Mouse (Mus musculus) midbrain, embryonic 12.5 days (tissue): ENCODE measurements around the gene Shf. TPM values are rescaled to one million over a fixed set of nuclear protein-coding genes. Genes with fewer than 3 reads are reported as not detected.

Source experiments
- ATAC-seq: fragments of 200-750 bp; cut with Nextera tagmentation; 2 replicates; pipeline ENCODE4 v1.8.0; 2017; ENCODE audit warnings: low read depth, moderate TSS enrichment, moderate library complexity; ENCODE audit not compliant: low FRiP score
- H3K27ac ChIP-seq: fragments of 300-500 bp; sonication (generic); replicated peaks from 2 replicates; pipeline ENCODE4 v1.5.1; 2016; ENCODE audit warnings: mild to moderate bottlenecking
- H3K27me3 ChIP-seq: fragments of 300-500 bp; sonication (generic); 2 replicates; pipeline ENCODE4 v1.6.1; 2016; ENCODE audit warnings: mild to moderate bottlenecking
- H3K36me3 ChIP-seq: fragments of 300-500 bp; sonication (generic); 2 replicates; pipeline ENCODE4 v1.6.1; 2016
- H3K4me1 ChIP-seq: fragments of 300-500 bp; sonication (generic); 2 replicates; pipeline ENCODE4 v1.6.1; 2016
- H3K4me2 ChIP-seq: fragments of 300-500 bp; sonication (generic); replicated peaks from 2 replicates; pipeline ENCODE4 v1.6.1; 2016; ENCODE audit warnings: mild to moderate bottlenecking, moderate library complexity
- H3K4me3 ChIP-seq: fragments of 300-500 bp; sonication (generic); 2 replicates; pipeline ENCODE4 v1.5.1; 2016; ENCODE audit warnings: mild to moderate bottlenecking
- H3K9ac ChIP-seq: fragments of 300-500 bp; sonication (generic); replicated peaks from 2 replicates; pipeline ENCODE4 v1.6.1; 2016; ENCODE audit warnings: mild to moderate bottlenecking, moderate library complexity
- H3K9me3 ChIP-seq: fragments of 300-500 bp; sonication (generic); 2 replicates; pipeline ENCODE4 v1.6.1; 2016; ENCODE audit warnings: mild to moderate bottlenecking
- WGBS: fragments of 180-500 bp; shearing (Covaris S2); methylation state at CpG from one replicate; pipeline ENCODE4 v1.1.7; 2016; 5-methylcytosine and 5-hydroxymethylcytosine counted together
- polyA plus RNA-seq: library from polyadenylated mRNA; unstranded; fragments of >200 nt; fragmentation: Nextera tagmentation; extraction: Ambion mirVana; gene quantifications from 2 replicates; pipeline ENCODE4 v1.2.1, GENCODE M21; 2016

Shf gene
- polyA plus RNA-seq, 1 experiment from 2014 or later, result 9.2 TPM

DNA sequence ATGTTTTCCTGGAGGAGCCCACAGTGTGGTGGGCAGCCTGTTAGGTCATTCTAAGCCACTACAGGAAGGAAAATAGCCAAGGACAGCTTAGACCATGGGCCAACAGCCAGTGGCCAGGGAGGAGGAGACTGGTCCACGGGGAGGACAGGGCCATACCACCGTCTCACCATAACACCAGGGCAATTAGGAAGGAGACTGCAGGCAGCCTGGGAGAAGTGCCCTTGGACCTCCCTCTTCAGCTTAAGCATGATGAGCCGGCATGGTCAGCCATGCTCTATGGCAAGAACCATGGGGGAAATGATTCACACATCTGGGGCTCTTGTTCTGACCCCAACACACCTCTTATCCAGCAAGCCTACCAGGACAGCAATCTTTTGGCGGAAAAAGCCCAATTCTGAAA, 1.8 kb downstream of the Shf start:
- Histone ChIP-seq H3K4me2 (peak overlapping the region; percentile 86), H3K27me3 (peaks cover 19% of the 10 kb centered on the region), H3K27ac (peak overlapping the region; percentile 61; the same call in 1 of the 2 replicates), H3K9ac (peak overlapping the region; percentile 96), H3K36me3 (peaks cover 19% of the 10 kb centered on the region; the same call in 1 of the 2 replicates), H3K4me1 (peaks cover 40% of the 10 kb centered on the region), H3K9me3 (no peaks in the 10 kb centered on the region), H3K4me3 (peak overlapping the region; percentile 94)
- WGBS, result 35% methylated on average over 4 of the region's 4 CpGs
- ATAC-seq, result no peak

DNA sequence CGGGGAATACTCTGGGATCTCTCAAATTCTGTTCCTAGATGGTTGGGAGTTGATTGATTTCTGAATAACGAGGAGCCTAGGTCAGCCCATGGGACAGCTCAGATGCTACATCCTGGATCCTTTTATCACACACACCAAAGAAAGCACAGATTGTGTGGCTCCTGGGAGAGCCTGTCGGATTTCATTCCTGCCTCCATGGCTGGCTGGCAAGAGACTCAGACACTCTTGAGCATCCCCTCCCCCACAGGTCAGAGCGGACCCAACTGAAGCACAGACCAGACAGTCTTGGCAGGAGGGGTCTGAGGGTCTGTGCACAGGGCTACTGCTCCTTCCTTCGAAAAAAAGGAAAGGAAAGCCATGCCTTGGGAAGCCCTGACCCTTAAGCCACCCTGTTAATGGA, 2.3 kb downstream of the Shf start:
- Histone ChIP-seq H3K36me3 (peaks cover 19% of the 10 kb centered on the region; the same call in 1 of the 2 replicates), H3K4me2 (peak overlapping the region; percentile 86), H3K9ac (peak overlapping the region; percentile 44), H3K4me3 (peak overlapping the region; percentile 94), H3K9me3 (no peaks in the 10 kb centered on the region), H3K27me3 (peaks cover 14% of the 10 kb centered on the region), H3K4me1 (peaks cover 40% of the 10 kb centered on the region), H3K27ac (peak overlapping the region; percentile 61)
- no peak for ATAC-seq
- WGBS, result 26% methylated on average over 5 of the region's 5 CpGs

DNA sequence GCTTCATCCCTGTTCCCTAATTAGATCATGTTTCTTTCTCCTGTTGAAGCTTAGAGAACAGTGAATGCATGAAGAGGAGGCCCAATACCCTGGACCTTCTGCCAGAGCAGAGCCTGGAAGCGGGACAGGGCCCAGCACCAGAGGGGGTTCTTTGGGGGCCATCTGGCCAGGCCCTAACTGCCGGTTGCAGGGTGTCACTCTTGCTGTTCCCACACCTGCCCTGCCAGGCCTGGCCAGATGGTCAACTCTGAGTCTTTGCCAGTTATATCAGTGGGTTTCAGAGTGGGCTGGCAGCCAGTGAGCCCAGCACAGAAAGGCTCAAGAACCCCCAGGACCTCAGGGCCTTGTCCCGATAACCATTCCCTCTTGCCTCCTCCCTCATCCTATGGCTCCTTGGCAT, 2.9 kb downstream of the Shf start:
- Histone ChIP-seq H3K36me3 (peaks cover 19% of the 10 kb centered on the region; the same call in 1 of the 2 replicates), H3K9me3 (no peaks in the 10 kb centered on the region), H3K4me2 (peak overlapping the region; percentile 86), H3K4me3 (peak overlapping the region; percentile 94; the same call in 1 of the 2 replicates), H3K27me3 (peaks cover 11% of the 10 kb centered on the region), H3K27ac (peak overlapping the region; percentile 61), H3K4me1 (peaks cover 40% of the 10 kb centered on the region), H3K9ac (peak overlapping the region; percentile 44)
- 90% methylated on average over 3 of the region's 3 CpGs for WGBS
- ATAC-seq, result no peak

DNA sequence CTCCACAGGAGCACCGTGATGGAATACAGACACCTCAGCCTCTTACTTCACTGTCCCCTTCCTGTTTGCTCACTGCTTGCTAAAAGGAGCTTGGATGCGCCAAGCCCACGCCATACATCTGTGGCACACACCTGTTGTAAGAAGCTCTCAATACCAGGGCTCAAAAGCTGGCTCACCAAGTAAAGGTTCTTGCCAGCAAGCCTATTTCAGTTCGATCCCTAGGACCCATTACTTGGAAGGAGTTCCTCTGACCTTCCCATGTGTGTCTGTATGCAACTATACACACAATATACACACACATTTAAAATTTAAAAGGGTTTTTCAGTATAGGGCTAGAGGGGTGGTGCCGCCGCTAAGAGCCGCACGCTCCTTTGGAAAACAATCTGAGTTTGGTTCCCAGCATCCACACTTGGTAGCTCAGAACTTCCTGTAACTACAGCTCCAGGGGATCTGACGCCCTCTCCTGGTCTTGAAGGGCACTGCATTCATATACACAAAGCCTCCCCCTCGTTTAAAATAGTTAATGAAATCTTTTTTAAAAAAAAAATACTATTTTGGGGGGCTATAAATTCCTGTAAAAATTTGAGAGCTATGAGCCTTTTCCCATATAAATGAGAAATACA, 3.6 kb downstream of the Shf start:
- no peaks in the 10 kb centered on the region for H3K9me3 ChIP-seq
- H3K4me1 ChIP-seq, result peaks cover 40% of the 10 kb centered on the region
- H3K36me3 ChIP-seq, result peaks cover 20% of the 10 kb centered on the region; the same call in 1 of the 2 replicates
- no peak overlapping the region for H3K9ac ChIP-seq
- no peak for ATAC-seq
- no peak overlapping the region for H3K4me3 ChIP-seq
- peaks cover 4% of the 10 kb centered on the region for H3K27me3 ChIP-seq
- 85% methylated on average over 10 of the region's 10 CpGs for WGBS
- H3K4me2 ChIP-seq, result no peak overlapping the region
- H3K27ac ChIP-seq, result no peak overlapping the region

DNA sequence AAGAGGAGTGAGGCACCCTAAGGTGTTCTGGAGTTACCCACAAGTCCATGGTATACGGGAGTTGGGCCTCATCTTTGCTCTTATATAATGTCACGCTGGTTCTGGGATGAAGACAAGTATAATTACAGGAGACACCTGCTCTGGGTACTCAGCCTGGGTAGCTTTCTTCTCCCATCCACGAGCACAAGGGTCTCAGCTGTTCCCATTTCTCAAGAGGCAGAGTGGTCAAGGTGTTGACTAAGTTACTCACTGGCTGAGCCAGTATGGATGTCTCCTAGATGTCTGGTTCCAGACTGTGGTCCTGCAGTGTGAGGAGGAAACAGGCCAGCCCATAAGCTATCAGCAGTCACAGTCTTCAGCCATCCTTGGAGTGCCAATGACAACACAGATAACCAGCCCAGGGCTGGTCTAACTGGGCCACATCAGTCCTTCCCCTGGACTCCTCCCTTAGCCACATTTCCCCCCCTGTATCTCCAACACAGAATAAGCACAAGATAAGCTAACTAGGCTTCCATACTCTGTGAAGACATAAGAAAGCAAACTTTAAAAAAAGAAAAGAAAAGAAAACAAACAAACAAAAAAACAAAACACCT, 4.5 kb downstream of the Shf start:
- no peak overlapping the region for H3K27ac ChIP-seq
- H3K9me3 ChIP-seq, result no peaks in the 10 kb centered on the region
- H3K4me3 ChIP-seq, result no peak overlapping the region
- H3K4me1 ChIP-seq, result peaks cover 31% of the 10 kb centered on the region
- no peak for ATAC-seq
- H3K36me3 ChIP-seq, result peaks cover 29% of the 10 kb centered on the region; the same call in 1 of the 2 replicates
- H3K4me2 ChIP-seq, result no peak overlapping the region
- 92% methylated on average over 3 of the region's 3 CpGs for WGBS
- H3K27me3 ChIP-seq, result no peaks in the 10 kb centered on the region
- no peak overlapping the region for H3K9ac ChIP-seq

DNA sequence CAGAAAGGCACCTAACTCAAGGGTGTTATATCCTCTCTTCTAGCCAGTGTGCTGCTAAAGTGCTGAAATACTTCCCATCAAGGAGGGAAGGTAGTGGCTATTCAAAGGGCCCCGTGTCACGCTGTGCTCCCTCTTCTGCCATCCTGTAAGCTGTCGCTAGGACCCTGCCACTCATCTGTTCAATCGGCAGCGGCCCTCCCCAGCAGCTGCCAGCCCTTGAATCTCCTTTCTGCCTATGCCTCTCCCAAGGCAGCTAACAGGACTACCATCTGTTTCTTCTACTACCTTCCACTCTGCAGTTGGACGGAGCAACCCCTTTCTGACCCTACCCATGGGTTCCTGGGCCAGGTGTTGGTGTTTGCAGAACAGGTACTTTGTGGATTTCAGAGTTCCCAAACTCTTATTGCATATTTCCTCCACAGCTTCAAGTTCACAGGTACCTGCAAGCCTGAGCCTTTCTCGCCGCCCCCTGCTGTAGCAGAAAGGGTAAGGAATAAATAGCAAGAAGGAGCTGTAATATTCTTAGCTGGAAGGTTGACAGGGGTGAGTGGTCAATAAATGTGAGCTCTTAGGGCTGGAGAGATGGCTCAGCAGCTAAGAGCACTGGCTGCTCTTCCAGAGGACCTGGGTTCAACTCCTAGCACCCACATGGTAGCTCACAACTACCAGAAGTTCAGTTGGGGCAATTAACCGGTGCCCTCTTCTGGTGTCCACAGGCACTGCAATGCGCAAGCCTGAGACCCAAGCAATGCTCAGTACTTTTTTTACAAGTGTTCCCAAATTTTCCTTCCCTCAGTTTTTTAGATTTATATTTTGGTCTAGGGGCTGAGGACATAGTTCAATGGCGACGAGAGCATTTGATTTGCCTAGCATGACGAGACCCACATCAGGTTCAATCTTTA, 6.1 kb downstream of the Shf start:
- Histone ChIP-seq H3K4me3 (no peak overlapping the region), H3K36me3 (peaks cover 36% of the 10 kb centered on the region; the same call in 1 of the 2 replicates), H3K9me3 (no peaks in the 10 kb centered on the region), H3K9ac (no peak overlapping the region), H3K4me1 (peaks cover 26% of the 10 kb centered on the region), H3K27me3 (no peaks in the 10 kb centered on the region), H3K27ac (no peak overlapping the region), H3K4me2 (no peak overlapping the region)
- ATAC-seq, result no peak
- 88% methylated on average over 13 of the region's 13 CpGs for WGBS

DNA sequence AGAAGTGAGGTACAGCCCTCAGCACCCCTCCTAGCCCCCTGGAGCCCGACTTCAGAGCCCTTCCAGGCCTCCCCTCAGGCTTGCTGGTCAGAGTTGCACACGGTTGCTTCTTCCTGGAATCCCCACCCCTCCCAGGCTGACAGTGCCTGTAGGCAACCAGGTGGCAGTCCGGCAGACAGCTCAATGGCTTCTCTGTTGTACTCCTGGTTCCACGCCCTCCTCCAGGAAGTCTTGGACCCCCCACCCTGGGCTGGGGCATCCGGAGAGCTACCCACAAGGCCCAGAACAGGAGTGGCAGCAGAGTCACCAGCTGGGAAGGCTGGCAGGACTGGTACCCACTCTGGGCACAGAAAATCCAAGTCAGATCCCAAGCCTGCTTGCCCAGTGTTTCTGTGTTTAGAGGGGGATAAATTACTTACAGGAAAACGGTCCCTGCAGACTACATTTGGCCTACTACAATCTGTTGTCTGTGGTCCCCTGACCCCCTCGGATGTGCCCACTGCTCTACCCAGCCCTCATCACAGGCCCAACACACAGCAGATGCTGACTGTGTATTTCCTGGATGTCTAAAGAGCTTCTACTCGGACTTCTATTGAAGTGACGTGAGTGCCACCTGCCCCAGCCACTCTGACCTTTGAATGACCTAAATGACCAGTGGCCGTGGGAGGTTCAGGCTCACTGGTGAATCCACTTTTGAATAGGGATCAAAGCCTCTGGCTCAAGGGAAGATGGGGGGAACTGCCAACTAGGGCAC, 6.9 kb downstream of the Shf start:
- Histone ChIP-seq H3K9ac (no peak overlapping the region), H3K4me2 (no peak overlapping the region), H3K4me1 (peaks cover 18% of the 10 kb centered on the region), H3K27me3 (no peaks in the 10 kb centered on the region; the same call in 1 of the 2 replicates), H3K9me3 (no peaks in the 10 kb centered on the region), H3K36me3 (peaks cover 43% of the 10 kb centered on the region), H3K4me3 (no peak overlapping the region), H3K27ac (no peak overlapping the region)
- no peak for ATAC-seq
- WGBS, result 69% methylated on average over 10 of the region's 10 CpGs

- H3K4me2 ChIP-seq, result no peak overlapping the region
- no peak overlapping the region for H3K4me3 ChIP-seq
- H3K9ac ChIP-seq, result no peak overlapping the region
- 92% methylated on average over 6 of the region's 6 CpGs for WGBS
- no peak for ATAC-seq
- peaks cover 9% of the 10 kb centered on the region for H3K4me1 ChIP-seq
- H3K27me3 ChIP-seq, result no peaks in the 10 kb centered on the region; the same call in 1 of the 2 replicates
- H3K36me3 ChIP-seq, result peaks cover 50% of the 10 kb centered on the region
- H3K27ac ChIP-seq, result no peak overlapping the region
- no peaks in the 10 kb centered on the region for H3K9me3 ChIP-seq
Measured at GRCm38 (mm10) chr2:122361181-122361580, 7.8 kb downstream of the Shf start.

DNA sequence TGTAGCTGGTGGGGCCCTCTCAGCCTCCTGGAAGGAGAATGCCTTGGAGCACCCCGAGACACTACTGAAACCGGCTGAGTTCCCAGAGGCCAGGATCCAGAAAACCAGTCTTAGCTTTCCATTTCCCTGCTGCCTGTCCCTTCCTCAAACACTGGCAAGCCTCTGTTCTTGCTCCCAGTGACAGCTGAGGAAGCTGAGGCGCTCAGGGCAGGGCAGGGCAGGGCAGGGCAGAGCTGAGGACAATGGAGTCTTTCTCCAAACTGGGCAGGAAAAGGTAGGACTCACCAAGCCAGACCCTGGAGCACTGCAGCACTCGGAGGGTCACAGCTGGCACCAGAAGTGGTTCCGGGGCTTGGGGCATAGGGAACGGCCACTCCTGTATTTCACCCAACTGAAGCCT, 8.7 kb downstream of the Shf start:
- no peaks in the 10 kb centered on the region; the same call in 1 of the 2 replicates for H3K27me3 ChIP-seq
- ATAC-seq, result no peak
- WGBS, result 90% methylated on average over 6 of the region's 6 CpGs

GRCm38 (mm10) chr2:122356187-122356586, 12.8 kb downstream of the Shf start:
- Histone ChIP-seq H3K27ac (no peak overlapping the region), H3K4me2 (no peak overlapping the region), H3K36me3 (peaks cover 54% of the 10 kb centered on the region), H3K4me3 (no peak overlapping the region), H3K9ac (no peak overlapping the region), H3K9me3 (no peaks in the 10 kb centered on the region), H3K27me3 (no peaks in the 10 kb centered on the region; the same call in 1 of the 2 replicates), H3K4me1 (peaks cover 35% of the 10 kb centered on the region)
- WGBS, result 93% methylated on average over 3 of the region's 3 CpGs
- ATAC-seq, result no peak

More for the DNA sequence above, 8.7 kb downstream of the Shf start:
- Histone ChIP-seq H3K27ac (no peak overlapping the region), H3K9ac (no peak overlapping the region), H3K4me3 (no peak overlapping the region), H3K4me2 (no peak overlapping the region), H3K9me3 (no peaks in the 10 kb centered on the region), H3K36me3 (peaks cover 55% of the 10 kb centered on the region), H3K4me1 (0 out of 2 replicates have a peak, but pooled peaks cover 3% of the 10 kb centered on the region)

DNA sequence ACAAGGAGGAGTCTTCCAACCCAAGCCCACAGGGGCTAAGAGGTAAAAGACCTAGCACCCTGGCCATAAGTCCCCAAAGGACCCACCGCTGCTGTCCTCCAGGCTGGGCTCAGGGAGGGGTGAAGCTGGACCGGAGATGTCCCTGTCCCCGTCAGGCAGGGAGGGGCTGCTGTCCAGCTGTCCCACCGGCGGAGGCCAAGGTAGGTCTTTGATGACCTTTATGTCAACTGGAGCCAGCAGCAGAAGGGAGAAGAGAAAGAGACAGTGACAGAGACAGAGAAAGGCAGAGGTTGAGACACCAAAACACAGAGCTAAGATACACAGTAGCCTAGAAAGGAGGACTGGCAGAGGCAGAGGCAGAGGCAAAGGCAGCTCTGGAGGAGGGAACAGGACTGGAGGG, 13.6 kb downstream of the Shf start:
- Histone ChIP-seq H3K9ac (no peak overlapping the region), H3K4me1 (peaks cover 39% of the 10 kb centered on the region), H3K9me3 (no peaks in the 10 kb centered on the region), H3K4me2 (no peak overlapping the region), H3K27me3 (no peaks in the 10 kb centered on the region; the same call in 1 of the 2 replicates), H3K4me3 (no peak overlapping the region), H3K36me3 (peaks cover 54% of the 10 kb centered on the region), H3K27ac (no peak overlapping the region)
- 96% methylated on average over 5 of the region's 5 CpGs for WGBS
- ATAC-seq, result no peak
